Mouse (Mus musculus): ENCODE data around the gene Inpp5k. TPM values are rescaled to one million over a fixed set of nuclear protein-coding genes. Genes with fewer than 3 reads are reported as not detected.

Gene Inpp5k
- total and polyA plus RNA-seq, 2 experiments from 2014 or later: 29.2 to 64.6 TPM

DNA sequence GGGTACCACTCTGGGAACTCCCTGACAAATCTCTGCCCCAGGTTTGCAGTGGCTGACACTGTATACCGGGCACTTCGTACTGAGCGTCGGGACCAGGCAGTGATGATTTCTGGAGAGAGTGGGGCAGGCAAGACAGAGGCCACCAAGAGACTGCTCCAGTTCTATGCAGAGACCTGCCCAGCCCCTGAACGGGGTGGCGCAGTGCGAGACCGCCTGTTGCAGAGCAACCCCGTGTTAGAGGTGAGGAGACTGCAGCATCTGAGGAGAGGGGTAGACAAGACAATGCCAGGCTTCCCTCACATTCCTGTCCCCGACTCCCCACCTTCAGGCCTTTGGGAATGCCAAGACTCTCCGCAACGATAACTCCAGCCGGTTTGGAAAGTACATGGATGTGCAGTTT is 27.5 kb downstream of the Inpp5k start:
- WGBS: 90% methylated on average over 13 of the region's 13 CpGs
- DNase-seq (ENCODE audit: low spot score) (no peak), ATAC-seq (ENCODE audit: insufficient read depth, low read depth) (no peak)
- Histone ChIP-seq H3K4me1 (ENCODE audit: control insufficient read depth, insufficient read depth) (peaks cover 17% of the 10 kb centered on the region), H3K9ac (replicated peaks; ENCODE audit: low read depth, low read length) (no peak overlapping the region), H3K9me3 (replicated peaks; ENCODE audit: control insufficient read depth, low read length) (no peaks in the 10 kb centered on the region), H3K4me2 (ENCODE audit: low read depth, low read length) (no peak overlapping the region), H3K4me3 (ENCODE audit: low read depth, low read length) (no peak overlapping the region), H3K27me3 (ENCODE audit: control insufficient read depth, insufficient read depth, low read length) (no peaks in the 10 kb centered on the region), H3K36me3 (replicated peaks; ENCODE audit: control insufficient read depth, insufficient read depth, low read length) (peaks cover 61% of the 10 kb centered on the region), H3K27ac (ENCODE audit: low read depth) (no peak overlapping the region)
- TF ChIP-seq EP300 (IDR thresholded peaks at IDR 0.05; ENCODE audit: low read depth) (no peak), CTCF (IDR thresholded peaks at IDR 0.05; ENCODE audit: low read depth) (no peak)

DNA sequence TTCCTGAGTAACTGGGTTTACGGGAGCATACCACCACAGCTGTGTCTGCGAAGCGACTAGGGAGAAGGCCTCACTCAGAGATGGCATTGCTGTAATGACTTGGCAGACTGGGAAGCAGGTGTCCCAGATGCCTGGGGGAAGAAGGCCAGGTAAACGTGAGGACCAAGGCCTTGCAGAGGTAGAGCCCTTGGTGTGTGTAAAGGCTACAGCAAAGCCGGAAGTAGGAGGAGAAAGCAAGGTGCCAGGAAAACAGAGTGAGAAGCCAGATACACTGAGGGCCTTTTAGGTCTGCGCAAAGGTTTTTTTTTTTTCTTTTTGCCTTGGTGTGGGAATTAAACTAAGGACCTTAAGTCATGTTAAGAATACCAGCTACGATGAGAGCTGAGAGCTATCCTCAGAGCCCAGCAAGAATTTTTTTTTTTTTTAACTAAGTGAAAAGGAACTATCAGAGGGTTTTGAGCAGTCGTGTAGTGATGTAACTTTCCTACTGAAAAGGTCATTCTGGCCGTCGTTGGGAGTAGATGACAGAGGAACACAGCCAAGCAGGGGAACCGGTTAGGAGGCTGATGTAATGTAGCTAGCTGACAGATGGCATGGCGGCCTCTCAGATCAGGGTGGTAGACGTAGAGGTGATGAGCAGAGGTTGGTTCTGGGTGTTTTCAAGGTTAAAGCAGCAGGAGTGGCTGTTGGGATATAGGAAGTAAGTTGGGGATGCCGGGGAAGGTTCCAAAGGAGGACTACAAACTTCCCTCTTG is 28.4 kb downstream of the Inpp5k start:
- 64% methylated on average over 14 of the region's 14 CpGs for WGBS
- Histone ChIP-seq H3K27me3 (ENCODE audit: control insufficient read depth, insufficient read depth, low read length) (no peaks in the 10 kb centered on the region), H3K27ac (ENCODE audit: low read depth) (peak overlapping the region; percentile 53; the same call in 1 of the 2 replicates), H3K4me1 (ENCODE audit: control insufficient read depth, insufficient read depth) (peaks cover 16% of the 10 kb centered on the region), H3K9ac (replicated peaks; ENCODE audit: low read depth, low read length) (no peak overlapping the region), H3K4me2 (ENCODE audit: low read depth, low read length) (no peak overlapping the region), H3K36me3 (replicated peaks; ENCODE audit: control insufficient read depth, insufficient read depth, low read length) (peaks cover 67% of the 10 kb centered on the region), H3K4me3 (ENCODE audit: low read depth, low read length) (no peak overlapping the region), H3K9me3 (replicated peaks; ENCODE audit: control insufficient read depth, low read length) (no peaks in the 10 kb centered on the region)
- no peak for TF ChIP-seq EP300 (IDR thresholded peaks at IDR 0.05; ENCODE audit: low read depth)
- TF ChIP-seq CTCF (IDR thresholded peaks at IDR 0.05; ENCODE audit: low read depth): no peak
- DNase-seq (ENCODE audit: low spot score) (no peak), ATAC-seq (ENCODE audit: insufficient read depth, low read depth) (no peak)

DNA sequence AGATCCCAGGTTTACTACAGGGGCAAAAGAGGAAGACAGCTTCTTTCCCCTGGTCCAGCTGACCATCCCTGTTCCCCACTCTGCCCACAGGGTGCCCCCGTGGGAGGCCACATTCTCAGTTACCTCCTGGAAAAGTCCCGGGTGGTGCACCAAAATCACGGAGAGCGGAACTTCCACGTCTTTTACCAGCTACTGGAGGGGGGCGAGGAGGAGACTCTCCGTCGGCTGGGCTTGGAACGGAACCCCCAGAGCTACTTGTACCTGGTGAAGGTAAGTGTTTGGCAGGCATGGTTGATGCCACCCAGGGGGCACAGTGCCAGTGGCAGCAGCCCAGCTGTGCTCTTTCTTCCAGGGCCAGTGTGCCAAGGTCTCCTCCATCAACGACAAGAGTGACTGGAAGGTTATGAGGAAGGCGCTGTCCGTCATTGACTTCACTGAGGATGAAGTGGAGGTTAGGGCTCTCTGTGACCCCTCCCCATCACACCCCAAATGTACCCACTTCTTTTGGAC is 29.3 kb downstream of the Inpp5k start:
- DNase-seq (ENCODE audit: low spot score) (no peak), ATAC-seq (ENCODE audit: insufficient read depth, low read depth) (no peak)
- Histone ChIP-seq H3K4me3 (ENCODE audit: low read depth, low read length) (no peak overlapping the region), H3K27me3 (ENCODE audit: control insufficient read depth, insufficient read depth, low read length) (no peaks in the 10 kb centered on the region), H3K4me2 (ENCODE audit: low read depth, low read length) (no peak overlapping the region), H3K36me3 (replicated peaks; ENCODE audit: control insufficient read depth, insufficient read depth, low read length) (peaks cover 73% of the 10 kb centered on the region), H3K9me3 (replicated peaks; ENCODE audit: control insufficient read depth, low read length) (no peaks in the 10 kb centered on the region), H3K27ac (ENCODE audit: low read depth) (peak overlapping the region; percentile 53), H3K9ac (replicated peaks; ENCODE audit: low read depth, low read length) (no peak overlapping the region), H3K4me1 (ENCODE audit: control insufficient read depth, insufficient read depth) (peaks cover 6% of the 10 kb centered on the region)
- WGBS: 90% methylated on average over 12 of the region's 12 CpGs
- TF ChIP-seq EP300 (IDR thresholded peaks at IDR 0.05; ENCODE audit: low read depth) (no peak), CTCF (IDR thresholded peaks at IDR 0.05; ENCODE audit: low read depth) (no peak)

- H3K36me3 ChIP-seq (replicated peaks; ENCODE audit: control insufficient read depth, insufficient read depth, low read length): peaks cover 83% of the 10 kb centered on the region
- no peak overlapping the region for H3K9ac ChIP-seq (replicated peaks; ENCODE audit: low read depth, low read length)
- DNase-seq (ENCODE audit: low spot score) (no peak), ATAC-seq (ENCODE audit: insufficient read depth, low read depth) (no peak)
- H3K4me3 ChIP-seq (ENCODE audit: low read depth, low read length): no peak overlapping the region
- TF ChIP-seq CTCF (IDR thresholded peaks at IDR 0.05; ENCODE audit: low read depth) (no peak), EP300 (IDR thresholded peaks at IDR 0.05; ENCODE audit: low read depth) (no peak)
- WGBS: 92% methylated on average over 21 of the region's 21 CpGs
- no peaks in the 10 kb centered on the region for H3K27me3 ChIP-seq (ENCODE audit: control insufficient read depth, insufficient read depth, low read length)
- H3K4me2 ChIP-seq (ENCODE audit: low read depth, low read length): no peak overlapping the region
- peaks cover 5% of the 10 kb centered on the region; the same call in 1 of the 2 replicates for H3K4me1 ChIP-seq (ENCODE audit: control insufficient read depth, insufficient read depth)
- H3K9me3 ChIP-seq (replicated peaks; ENCODE audit: control insufficient read depth, low read length): no peaks in the 10 kb centered on the region
- H3K27ac ChIP-seq (ENCODE audit: low read depth): no peak overlapping the region
These were observed 30.4 kb downstream of the Inpp5k start for GRCm38 (mm10) chr11:75660941-75661800.

GRCm38 (mm10) chr11:75662131-75662530 is 31.3 kb downstream of the Inpp5k start:
- H3K4me3 ChIP-seq (ENCODE audit: low read depth, low read length): no peak overlapping the region
- H3K36me3 ChIP-seq (replicated peaks; ENCODE audit: control insufficient read depth, insufficient read depth, low read length): peaks cover 93% of the 10 kb centered on the region
- H3K27ac ChIP-seq (ENCODE audit: low read depth): no peak overlapping the region
- WGBS: 87% methylated on average over 7 of the region's 7 CpGs
- no peaks in the 10 kb centered on the region for H3K9me3 ChIP-seq (replicated peaks; ENCODE audit: control insufficient read depth, low read length)
- H3K4me1 ChIP-seq (ENCODE audit: control insufficient read depth, insufficient read depth): peaks cover 3% of the 10 kb centered on the region; the same call in 1 of the 2 replicates
- H3K9ac ChIP-seq (replicated peaks; ENCODE audit: low read depth, low read length): no peak overlapping the region
- no peak for ATAC-seq (ENCODE audit: insufficient read depth, low read depth)
- DNase-seq (ENCODE audit: low spot score): no peak
- TF ChIP-seq CTCF (IDR thresholded peaks at IDR 0.05; ENCODE audit: low read depth) (no peak), EP300 (IDR thresholded peaks at IDR 0.05; ENCODE audit: low read depth) (no peak)
- no peak overlapping the region for H3K4me2 ChIP-seq (ENCODE audit: low read depth, low read length)
- no peaks in the 10 kb centered on the region for H3K27me3 ChIP-seq (ENCODE audit: control insufficient read depth, insufficient read depth, low read length)

Measured in heart, postnatal 0 days (tissue).